Mouse (Mus musculus): ENCODE results near the gene Eif5a2. TPM values are rescaled to one million over a fixed set of nuclear protein-coding genes. Genes with fewer than 3 reads are reported as not detected.

The Eif5a2 gene
- polyA plus RNA-seq, 1 experiment from 2014 or later = 9.4 TPM

DNA sequence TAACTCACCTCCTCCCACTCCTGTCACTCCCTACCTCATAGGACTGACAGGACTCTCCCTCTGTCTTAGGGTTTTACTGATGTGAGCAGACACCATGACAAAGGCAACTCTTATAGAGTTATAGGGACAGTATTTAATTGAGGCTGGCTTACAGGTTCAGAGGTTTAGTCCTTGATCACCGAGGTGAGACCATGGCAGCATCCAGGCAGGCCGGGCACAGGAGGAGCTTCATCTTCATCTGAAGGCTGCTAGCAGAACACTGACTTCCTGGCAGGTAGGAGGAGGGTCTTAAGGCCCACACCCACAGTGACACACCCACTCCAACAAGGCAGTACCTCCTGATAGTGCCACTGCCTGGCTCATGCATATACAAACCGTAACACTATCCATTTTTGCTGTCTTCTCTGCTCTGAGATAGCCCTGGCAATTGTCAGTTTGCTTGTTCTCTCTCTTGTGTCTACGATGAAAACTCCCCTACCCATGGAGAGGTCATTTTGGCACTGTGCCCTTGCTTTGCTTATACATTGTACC is 35.0 kb downstream of the Eif5a2 start:
- ATAC-seq = peak; percentile 71
- WGBS (ENCODE audit: insufficient replicate concordance) = 62% methylated on average over 4 of the region's 4 CpGs

DNA sequence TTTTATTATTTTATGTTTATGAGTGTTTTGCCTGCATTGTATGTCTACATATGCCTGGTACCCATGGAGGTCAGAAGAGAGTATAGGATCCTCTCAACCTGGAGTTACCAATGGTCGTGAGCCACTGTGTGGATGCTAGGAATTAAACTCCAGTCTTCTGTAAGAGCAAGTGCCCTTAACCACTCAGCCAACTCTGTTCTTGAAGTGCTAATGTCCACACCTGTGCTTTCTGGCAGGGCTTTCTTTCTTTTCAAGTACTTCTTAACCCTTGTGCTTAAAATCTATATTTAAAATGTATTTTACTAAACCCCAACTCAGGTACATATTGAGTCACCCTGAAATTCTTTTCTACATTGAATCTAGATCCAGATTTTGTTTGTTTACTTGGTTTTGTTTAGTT is 45.2 kb downstream of the Eif5a2 start:
- H3K9ac ChIP-seq = no peak overlapping the region
- no peak overlapping the region for H3K4me3 ChIP-seq
- H3K9me3 ChIP-seq (replicated peaks) = no peaks in the 10 kb centered on the region
- no peak overlapping the region for H3K4me2 ChIP-seq
- no peaks in the 10 kb centered on the region for H3K36me3 ChIP-seq
- H3K27ac ChIP-seq = no peak overlapping the region
- H3K4me1 ChIP-seq = no peaks in the 10 kb centered on the region
- no peaks in the 10 kb centered on the region for H3K27me3 ChIP-seq (replicated peaks)
- 59% methylated on average over 1 of the region's 1 CpGs for WGBS (ENCODE audit: insufficient replicate concordance)
- no peak for ATAC-seq

More for the DNA sequence above, 35.0 kb downstream of the Eif5a2 start:
- no peaks in the 10 kb centered on the region for H3K36me3 ChIP-seq
- H3K9me3 ChIP-seq (replicated peaks) = no peaks in the 10 kb centered on the region
- no peak overlapping the region for H3K9ac ChIP-seq
- peaks cover 8% of the 10 kb centered on the region for H3K4me1 ChIP-seq
- H3K27me3 ChIP-seq (replicated peaks) = no peaks in the 10 kb centered on the region
- H3K27ac ChIP-seq = no peak overlapping the region
- H3K4me2 ChIP-seq = no peak overlapping the region
- no peak overlapping the region for H3K4me3 ChIP-seq

DNA sequence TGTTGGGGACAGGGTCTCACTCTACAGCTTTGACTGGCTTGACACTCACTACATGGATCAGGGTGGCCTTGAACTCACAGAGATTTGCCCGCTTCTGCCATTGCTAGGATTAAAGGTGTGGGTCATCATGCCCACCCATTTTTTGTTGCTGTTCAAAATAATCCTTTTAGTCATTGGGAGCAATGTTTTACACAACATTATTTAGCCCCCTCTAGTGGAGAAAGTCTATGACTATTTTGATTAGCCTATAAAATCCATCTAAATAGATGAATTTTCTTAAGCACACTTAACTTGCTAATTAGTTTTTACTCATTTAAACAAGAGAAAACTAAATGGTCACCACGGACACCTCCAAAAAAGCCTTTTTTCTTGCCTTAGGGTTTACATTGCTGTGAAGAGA is 46.5 kb downstream of the Eif5a2 start:
- no peaks in the 10 kb centered on the region for H3K4me1 ChIP-seq
- 54% methylated on average over 2 of the region's 2 CpGs for WGBS (ENCODE audit: insufficient replicate concordance)
- H3K27ac ChIP-seq = no peak overlapping the region
- no peak for ATAC-seq
- H3K27me3 ChIP-seq (replicated peaks) = no peaks in the 10 kb centered on the region
- no peak overlapping the region for H3K4me2 ChIP-seq
- no peaks in the 10 kb centered on the region for H3K36me3 ChIP-seq
- H3K4me3 ChIP-seq = no peak overlapping the region
- H3K9ac ChIP-seq = no peak overlapping the region
- H3K9me3 ChIP-seq (replicated peaks) = no peaks in the 10 kb centered on the region

DNA sequence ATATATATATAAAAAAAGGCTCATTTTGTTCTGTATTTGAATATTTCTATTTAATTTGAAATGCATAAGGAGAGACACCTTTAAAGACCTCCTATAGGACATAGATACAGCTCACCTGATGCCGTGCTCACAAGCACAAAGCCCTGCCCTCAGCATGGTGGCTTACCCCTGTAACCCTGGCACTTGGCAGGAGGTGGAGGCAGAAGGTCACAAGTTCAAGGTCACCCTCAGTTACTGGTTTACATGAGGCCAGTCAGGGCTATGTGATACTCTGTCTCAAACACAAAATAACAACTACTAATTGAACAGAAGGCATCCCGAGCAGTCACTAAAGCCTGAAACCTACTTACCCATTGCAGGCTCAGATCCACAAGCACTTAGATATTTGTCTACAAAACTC is 48.4 kb downstream of the Eif5a2 start:
- Histone ChIP-seq H3K9ac (no peak overlapping the region), H3K4me2 (no peak overlapping the region), H3K9me3 (replicated peaks) (no peaks in the 10 kb centered on the region), H3K4me3 (no peak overlapping the region), H3K36me3 (no peaks in the 10 kb centered on the region), H3K27me3 (replicated peaks) (no peaks in the 10 kb centered on the region), H3K4me1 (no peaks in the 10 kb centered on the region), H3K27ac (no peak overlapping the region)
- 63% methylated on average over 2 of the region's 2 CpGs for WGBS (ENCODE audit: insufficient replicate concordance)
- no peak for ATAC-seq

DNA sequence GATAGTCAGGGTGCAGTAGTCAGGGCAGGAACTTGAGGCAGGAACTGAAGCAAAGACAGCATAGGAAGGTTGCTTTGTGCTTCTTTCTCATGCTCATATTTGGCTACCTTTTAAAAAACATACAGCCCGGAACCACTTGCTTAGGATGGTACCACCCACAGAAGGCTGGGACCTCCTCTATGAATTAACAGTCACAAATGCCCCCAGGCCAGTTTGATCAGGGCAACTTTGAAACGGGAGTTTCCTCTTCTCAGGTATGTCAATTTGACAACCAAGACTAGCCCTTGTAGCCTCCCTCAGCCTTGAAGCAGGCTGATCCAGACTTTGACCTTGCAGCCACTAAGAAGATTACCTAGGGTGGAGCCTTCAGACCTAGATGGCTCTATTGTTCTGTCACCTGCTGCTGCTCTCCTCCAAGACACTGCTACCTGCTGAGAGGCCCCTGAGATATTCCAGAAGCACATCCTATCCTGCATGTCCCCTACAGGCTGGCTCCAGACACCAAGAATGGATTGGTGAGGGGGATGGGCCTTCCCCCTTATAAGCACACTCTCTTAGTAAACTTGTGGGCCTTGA is 55.8 kb downstream of the Eif5a2 start:
- ATAC-seq = no peak
- 59% methylated on average over 2 of the region's 2 CpGs for WGBS (ENCODE audit: insufficient replicate concordance)
- H3K36me3 ChIP-seq = no peaks in the 10 kb centered on the region
- H3K9me3 ChIP-seq (replicated peaks) = no peaks in the 10 kb centered on the region
- no peak overlapping the region for H3K27ac ChIP-seq
- H3K9ac ChIP-seq = no peak overlapping the region
- no peak overlapping the region for H3K4me2 ChIP-seq
- H3K4me3 ChIP-seq = no peak overlapping the region
- no peaks in the 10 kb centered on the region for H3K4me1 ChIP-seq
- no peaks in the 10 kb centered on the region for H3K27me3 ChIP-seq (replicated peaks)

DNA sequence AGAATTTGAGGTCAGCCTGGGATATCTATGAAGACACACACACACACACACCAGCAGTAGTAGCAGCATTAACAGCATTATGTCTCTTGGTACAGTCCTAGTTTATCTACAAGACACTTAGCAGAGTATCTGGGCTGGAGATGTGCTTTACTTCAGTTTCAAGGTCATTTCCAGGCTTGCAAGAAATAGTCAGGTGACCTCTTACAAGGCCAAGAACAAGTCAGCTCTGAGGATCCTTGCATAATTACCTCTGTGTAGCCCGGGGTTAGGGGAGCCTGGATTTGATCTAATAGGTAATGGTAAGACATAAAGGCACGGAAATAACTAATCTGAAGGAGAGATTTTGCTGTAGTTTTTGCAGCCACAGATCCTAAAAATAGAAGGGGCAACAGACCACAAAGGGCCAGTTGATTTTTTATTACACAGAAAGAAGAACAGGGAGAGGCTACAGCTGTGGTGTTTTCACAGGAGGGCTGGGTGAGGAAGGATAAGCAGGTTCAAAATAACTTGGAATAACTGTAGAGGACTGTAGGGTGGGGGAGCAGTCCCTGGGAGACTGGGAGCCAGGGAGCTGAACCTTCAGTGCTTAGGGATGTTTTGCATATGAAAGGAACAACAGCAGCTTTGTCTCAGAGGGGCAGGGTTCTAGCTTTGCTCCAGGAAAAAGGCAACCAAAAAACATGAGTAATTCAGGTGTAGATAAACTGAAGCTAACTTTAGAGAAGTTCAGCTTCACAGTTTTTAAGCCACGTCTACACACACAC is 61.0 kb downstream of the Eif5a2 start:
- Histone ChIP-seq H3K36me3 (no peaks in the 10 kb centered on the region), H3K27me3 (replicated peaks) (no peaks in the 10 kb centered on the region), H3K4me2 (no peak overlapping the region), H3K4me3 (no peak overlapping the region), H3K27ac (no peak overlapping the region), H3K4me1 (no peaks in the 10 kb centered on the region), H3K9me3 (replicated peaks) (no peaks in the 10 kb centered on the region), H3K9ac (no peak overlapping the region)
- no peak for ATAC-seq
- 26% methylated on average over 3 of the region's 3 CpGs for WGBS (ENCODE audit: insufficient replicate concordance)

DNA sequence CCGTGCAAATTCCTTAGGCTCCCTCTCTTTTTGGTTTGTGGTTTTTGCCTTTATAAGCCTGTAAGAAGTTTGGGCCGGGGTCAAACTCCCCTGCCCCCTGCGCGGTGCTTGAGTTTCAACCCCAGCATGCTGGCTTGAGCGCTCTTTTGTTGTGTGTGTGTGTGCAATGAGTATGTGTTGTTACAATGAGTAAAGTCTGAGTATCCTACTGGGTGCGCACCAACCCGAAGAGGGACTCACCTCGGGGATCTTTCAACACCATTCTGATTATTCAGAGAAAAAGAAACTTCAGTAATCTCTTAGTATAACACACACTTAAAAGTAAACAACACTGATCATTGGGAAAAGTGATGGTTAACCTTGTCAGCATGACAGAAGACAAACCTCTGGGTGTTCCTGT is 62.2 kb downstream of the Eif5a2 start:
- Histone ChIP-seq H3K4me3 (no peak overlapping the region), H3K36me3 (no peaks in the 10 kb centered on the region), H3K27ac (no peak overlapping the region), H3K9ac (no peak overlapping the region), H3K4me2 (no peak overlapping the region), H3K4me1 (no peaks in the 10 kb centered on the region), H3K9me3 (replicated peaks) (no peaks in the 10 kb centered on the region), H3K27me3 (replicated peaks) (no peaks in the 10 kb centered on the region)
- no peak for ATAC-seq
- WGBS (ENCODE audit: insufficient replicate concordance) = 65% methylated on average over 8 of the region's 8 CpGs

DNA sequence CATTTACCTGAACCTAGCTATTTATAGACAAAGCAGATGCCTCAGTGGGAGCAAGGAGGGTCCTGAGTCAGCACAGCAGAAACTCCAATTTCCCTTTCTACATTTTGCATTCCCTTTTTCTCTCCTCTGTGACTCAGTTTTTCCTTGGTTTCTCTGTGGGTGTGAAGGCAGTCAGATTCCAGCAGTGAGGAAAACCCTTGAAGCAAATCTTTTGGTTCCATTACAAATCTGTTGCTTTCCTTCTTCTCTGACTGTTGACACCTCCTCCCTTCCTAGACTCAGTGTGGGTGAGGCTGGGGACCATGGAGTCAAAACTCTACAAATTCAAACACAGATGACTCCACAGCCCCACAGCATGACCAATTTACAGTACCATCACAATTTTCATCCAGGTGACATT is 66.0 kb downstream of the Eif5a2 start:
- Histone ChIP-seq H3K9me3 (replicated peaks) (0 out of 2 replicates have a peak, but pooled peaks cover 3% of the 10 kb centered on the region), H3K27ac (no peak overlapping the region), H3K4me2 (no peak overlapping the region), H3K36me3 (no peaks in the 10 kb centered on the region), H3K9ac (no peak overlapping the region), H3K27me3 (replicated peaks) (no peaks in the 10 kb centered on the region), H3K4me1 (no peaks in the 10 kb centered on the region), H3K4me3 (no peak overlapping the region)
- no peak for ATAC-seq

Other genes starting within 250 kb of the Eif5a2 start
- gene Slc2a2, start 83.4 kb upstream of the Eif5a2 start, polyA plus RNA-seq (2016; fragmentation: Nextera tagmentation; extraction: Ambion mirVana) = 17.7 and 19.5 TPM in 2 replicates
- 416 and 425 TPM in 2 replicates for gene Rpl22l1, start 24.2 kb downstream of the Eif5a2 start, polyA plus RNA-seq (2016; fragmentation: Nextera tagmentation; extraction: Ambion mirVana)
- gene Gm1527, start 111.3 kb downstream of the Eif5a2 start, polyA plus RNA-seq (2016; fragmentation: Nextera tagmentation; extraction: Ambion mirVana) = not detected in 2 replicates

All from liver, embryonic 12.5 days (tissue).